Mouse (Mus musculus): ENCODE measurements around the gene Oscar. TPM values are rescaled to one million over a fixed set of nuclear protein-coding genes. Genes with fewer than 3 reads are reported as not detected.

Oscar gene
- not detected for total RNA-seq (2023)

GRCm38 (mm10) chr7:3616057-3616388, at the start of gene Oscar:
Gene Oscar (minus strand): TSS chr7:3616157.

DNA sequence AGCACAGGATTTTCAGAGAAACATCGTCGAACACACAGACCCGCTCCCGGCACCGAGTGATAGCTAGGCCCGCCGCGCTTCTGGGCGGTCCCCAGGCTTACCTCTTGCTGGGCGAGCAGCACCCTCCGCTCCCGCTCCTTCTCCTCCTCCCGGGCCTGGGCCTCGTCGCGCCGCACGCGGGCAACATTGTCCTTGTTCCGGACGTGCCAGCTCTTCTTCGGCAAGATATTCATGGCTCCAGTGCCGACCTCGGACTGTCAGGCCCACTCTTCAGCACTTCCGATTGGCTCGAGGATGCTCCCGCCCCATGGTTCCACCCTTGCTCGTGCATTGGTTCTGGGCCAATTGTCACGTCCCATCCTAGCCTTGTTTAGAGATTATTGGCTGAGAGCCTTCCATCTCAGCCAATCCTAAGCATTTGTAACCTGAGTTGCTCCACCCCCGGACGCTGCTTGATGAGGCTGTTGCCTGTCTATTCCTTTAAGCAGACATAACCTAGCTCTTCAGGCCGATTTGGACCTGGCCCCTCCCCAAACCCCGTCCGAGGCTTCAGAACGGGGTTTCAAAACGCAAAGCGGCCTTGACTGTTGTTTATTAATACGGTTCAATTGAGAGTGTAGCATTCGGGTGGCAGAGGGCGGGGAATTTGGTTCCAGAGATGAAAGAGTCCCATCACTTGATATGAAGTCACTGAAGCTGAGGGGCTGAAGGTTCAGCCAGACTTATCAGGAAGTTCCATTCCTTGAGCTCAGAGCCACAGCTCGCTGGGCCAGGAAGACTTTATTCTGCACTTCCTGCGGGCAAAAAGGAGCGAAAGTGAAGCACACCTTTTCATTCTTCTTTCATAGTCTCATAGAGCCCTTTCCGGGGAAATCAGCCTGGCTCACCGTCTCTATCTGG, 49.5 kb upstream of the Oscar start, which contains the start of gene Leng1:
Leng1 (minus strand) TSS at position 626 of the 900 bp plus-strand sequence.

DNA sequence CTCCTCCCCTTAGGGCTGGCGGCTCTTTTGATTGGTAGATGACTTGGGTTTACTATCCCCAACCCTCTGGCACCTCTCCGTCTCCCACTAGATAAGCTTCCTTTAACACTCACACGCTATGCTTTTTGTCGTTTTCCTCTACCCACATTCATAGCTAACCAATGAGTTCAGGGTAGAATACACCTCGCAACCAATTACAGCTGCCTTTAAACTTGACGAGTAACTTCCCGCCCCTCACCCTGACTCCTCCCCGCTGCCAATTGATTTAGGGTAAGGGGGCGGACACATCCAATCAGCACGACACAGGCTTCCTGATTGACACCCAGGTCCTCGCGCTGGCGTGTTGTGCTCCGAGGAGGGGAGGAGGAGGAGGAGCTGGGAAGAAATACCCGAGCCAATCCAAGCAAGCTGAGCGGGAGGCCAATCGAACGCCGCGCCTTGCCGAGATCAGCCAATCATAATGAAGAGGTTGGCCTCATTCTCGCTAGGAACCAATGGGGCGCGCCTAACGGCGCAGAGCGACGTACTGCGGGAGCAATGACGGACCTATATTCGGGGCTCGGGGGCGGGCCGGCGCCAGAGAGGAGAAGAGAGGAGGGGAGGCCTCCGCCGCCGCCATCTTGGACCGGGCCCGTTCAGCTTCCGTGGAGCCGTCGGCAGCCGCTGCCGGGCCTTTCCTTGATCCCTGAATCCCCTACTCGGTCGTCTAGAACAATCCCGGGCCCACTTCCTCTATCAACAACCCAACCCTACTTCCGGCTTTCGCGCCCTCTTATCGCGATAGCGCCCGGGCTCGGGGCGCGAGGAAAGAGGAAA, 28.9 kb upstream of the Oscar start, which contains the start of gene Cnot3:
Cnot3 (plus strand) TSS at position 597 of the 816 bp plus-strand sequence.

DNA sequence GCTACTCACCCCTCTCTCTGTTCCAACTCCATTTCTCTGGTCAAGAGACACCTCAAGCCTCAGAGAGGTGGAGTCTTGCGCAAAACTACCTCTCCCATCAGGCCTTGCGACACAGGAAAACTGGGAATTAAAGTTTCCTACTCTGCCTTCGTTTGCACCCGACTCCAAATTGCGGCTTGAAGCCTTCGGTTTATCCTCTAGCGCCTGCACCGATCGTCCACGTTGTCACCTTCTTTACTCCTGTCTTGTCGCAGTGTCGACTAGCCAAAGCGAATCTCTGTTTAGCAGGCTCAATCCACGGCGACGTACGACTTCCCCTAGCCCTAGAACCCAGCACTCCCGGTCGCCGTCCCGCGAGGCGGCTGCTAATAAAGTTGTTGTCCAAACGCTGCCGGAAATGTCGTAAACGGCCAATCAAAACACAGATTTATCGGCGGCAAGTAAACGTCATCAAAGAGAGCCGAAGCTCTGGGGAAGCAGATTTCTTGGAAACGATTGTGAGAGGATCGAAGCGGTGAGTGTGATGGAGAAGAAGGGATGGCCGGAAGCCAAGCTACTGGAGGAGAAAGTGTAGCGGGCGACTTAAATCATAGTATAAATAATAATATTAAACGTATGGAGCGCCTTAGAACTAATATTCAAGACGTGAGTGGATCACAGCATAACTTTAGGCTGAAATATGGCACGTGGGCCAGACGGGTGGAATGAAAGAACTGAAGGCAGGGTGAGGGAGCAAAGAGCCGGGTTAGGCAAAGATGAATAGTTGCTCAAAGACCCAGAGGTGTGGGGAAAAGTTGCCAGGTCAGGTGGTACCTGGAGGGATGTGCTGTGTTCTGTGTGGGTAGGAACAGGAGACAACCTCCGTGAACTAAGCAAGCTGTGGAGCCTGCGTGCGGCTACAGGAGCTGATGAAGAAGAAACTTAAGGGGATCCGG, 13.9 kb upstream of the Oscar start, which contains the start of the genes Tfpt and Prpf31:
Tfpt (minus strand) TSS at position 387 of the 935 bp plus-strand sequence.
Prpf31 (plus strand) TSS at position 443 of the 935 bp plus-strand sequence.

DNA sequence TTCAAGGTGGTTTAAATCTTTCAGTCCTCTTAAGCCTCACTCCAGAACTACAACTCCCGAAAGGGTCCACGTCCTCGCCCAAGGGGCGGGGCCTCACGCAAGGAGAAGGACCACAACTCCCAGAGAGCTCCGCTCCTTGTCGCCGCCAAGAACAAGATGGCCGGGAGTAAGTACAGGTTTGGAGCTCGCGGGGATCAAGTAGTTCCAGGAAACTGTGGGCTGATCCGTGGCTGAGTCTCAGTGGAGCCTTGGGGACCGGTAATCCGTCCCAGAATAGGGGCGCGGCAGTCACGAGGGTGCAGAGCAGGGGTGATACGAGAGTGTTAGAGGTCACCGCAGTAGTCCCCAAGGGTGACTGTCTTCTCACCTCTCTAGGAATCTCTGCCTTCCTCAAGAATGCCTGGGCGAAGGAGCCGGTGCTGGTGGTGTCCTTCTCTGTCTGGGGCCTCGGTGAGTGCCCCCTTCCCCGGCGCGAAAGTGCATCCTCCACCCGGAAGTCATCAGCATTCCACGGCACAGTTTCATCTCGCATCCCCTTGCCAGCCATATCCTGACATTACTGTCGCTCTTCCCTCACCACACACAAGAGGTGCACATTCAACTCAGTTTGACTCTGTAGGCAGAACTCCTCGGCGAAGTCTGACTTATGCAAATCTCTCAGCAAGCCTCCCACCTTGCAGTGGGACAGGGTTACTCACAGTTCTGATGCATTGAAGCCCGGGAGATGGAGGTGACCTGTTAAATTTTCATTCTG, 1.5 kb upstream of the Oscar start, which contains the start of gene Ndufa3:
Ndufa3 (plus strand) TSS at position 132 of the 754 bp plus-strand sequence.

Other genes with a start within 250 kb of the Oscar start
- under 1 TPM in 1 of 2 experiments, not detected in 1; 0.60 TPM for gene Cacng8, start 225.5 kb downstream of the Oscar start, total RNA-seq (2023)
- gene Cacng6, start 192.0 kb downstream of the Oscar start, total RNA-seq (2023) = under 1 TPM in 1 of 2 experiments, not detected in 1; 0.43 TPM
- 1 to 10 TPM; 3.9 to 9.3 TPM for gene Tarm1, start 113.5 kb downstream of the Oscar start, total RNA-seq (2023)
- 100 to 1,000 TPM; 329 to 362 TPM for gene Ndufa3, start 1.2 kb upstream of the Oscar start, total RNA-seq (2023)
- gene Tfpt, start 13.8 kb upstream of the Oscar start, total RNA-seq (2023) = 10 to 100 TPM; 21.3 to 26.8 TPM
- 10 to 100 TPM; 30.8 to 31.8 TPM for gene Prpf31, start 13.8 kb upstream of the Oscar start, total RNA-seq (2023)
- 100 to 1,000 TPM in 1 of 2 experiments, 10 to 100 TPM in 1; 93.9 to 100 TPM for gene Cnot3, start 29.1 kb upstream of the Oscar start, total RNA-seq (2023)
- gene Leng1, start 49.7 kb upstream of the Oscar start, total RNA-seq (2023) = 1 to 10 TPM; 6.4 to 9.4 TPM
- 1 to 10 TPM; 6.4 to 6.8 TPM for gene Tmc4, start 61.4 kb upstream of the Oscar start, total RNA-seq (2023)
- 10 to 100 TPM; 35.3 to 42.7 TPM for gene Tsen34, start 76.7 kb upstream of the Oscar start, total RNA-seq (2023)
- 100 to 1,000 TPM; 103 to 105 TPM for gene Mboat7, start 77.4 kb upstream of the Oscar start, total RNA-seq (2023)
- gene Rps9, start 87.8 kb upstream of the Oscar start, total RNA-seq (2023) = 1,000 to 10,000 TPM; 1,985 to 2,114 TPM
- 100 to 1,000 TPM; 343 to 375 TPM for gene Pirb, start 104.2 kb upstream of the Oscar start, total RNA-seq (2023)
- 10 to 100 TPM; 70.0 to 75.3 TPM for gene Gm15448, start 209.5 kb upstream of the Oscar start, total RNA-seq (2023)
- 100 to 1,000 TPM in 1 of 2 experiments, 10 to 100 TPM in 1; 87.0 to 101 TPM for gene Pira2, start 228.9 kb upstream of the Oscar start, total RNA-seq (2023)

Data from monocyte, adult 59 days (primary cell).